In the genomic region with DNA sequence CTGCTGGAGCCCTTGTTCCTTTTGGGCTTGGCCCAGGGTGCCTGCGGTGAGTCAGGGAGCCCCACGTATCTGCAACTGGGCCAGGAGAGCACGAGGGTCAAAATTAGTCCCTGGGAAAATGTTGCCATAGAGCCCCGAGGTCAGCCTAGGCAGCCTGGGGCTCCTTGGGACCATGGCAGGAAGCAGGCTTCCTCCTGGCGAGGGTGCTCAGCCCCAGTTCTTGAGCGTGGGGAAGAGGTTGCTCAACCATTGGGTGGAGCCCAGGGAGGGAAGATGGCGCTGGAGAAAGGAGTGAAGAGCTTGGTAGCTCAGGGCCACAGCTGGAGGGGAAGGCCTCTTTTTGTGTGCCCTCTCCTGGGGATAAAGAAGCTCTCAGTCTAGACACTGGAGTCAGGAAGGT, we compare ENCODE assay signal across 12 mouse cellular contexts. TPM values are rescaled to one million over a fixed set of nuclear protein-coding genes. Genes with fewer than 3 reads are reported as not detected.
DNase-seq lines count a peak whose midpoint lies in the region; ATAC-seq and TF ChIP-seq lines count a peak whose summit lies in the region.
"Had no signal": no experiment of that assay in that cellular context is flagged by ENCODE, and none has a peak within 500 bp of the region (broad histone marks: within the 10 kb centered on the region; RNA-seq: fewer than 3 reads in every experiment).

No protein-coding gene starts in this region.

- intact Hi-C loops in gastrocnemius, adult 2 months (cut with DNase I), result no loop called here

- H3K4me1 ChIP-seq in embryonic facial prominence, embryonic 15.5 days, result peaks cover 10% of the 10 kb centered on the region
- peaks cover 5% of the 10 kb centered on the region for H3K4me1 ChIP-seq in limb, embryonic 14.5 days (ENCODE audit: control insufficient read depth, insufficient read depth, low read length)
- H3K4me1 ChIP-seq in midbrain, embryonic 11.5 days (ENCODE audit: control insufficient read depth, insufficient read depth, low read length), result 0 out of 2 replicates have a peak, but pooled peaks cover 4% of the 10 kb centered on the region

- no peak for ATAC-seq in embryonic facial prominence, embryonic 15.5 days (ENCODE audit: insufficient number of reproducible peaks, low FRiP score, low TSS enrichment, low read depth)
- no peak for ATAC-seq in limb, embryonic 14.5 days (ENCODE audit: low FRiP score, low read depth)
- ATAC-seq in megakaryocyte-erythroid progenitor cell, adult 5-6 weeks (replicated peaks; ENCODE audit: low FRiP score, low TSS enrichment, poor library complexity, severe bottlenecking), result no peak
- ATAC-seq in midbrain, embryonic 11.5 days (ENCODE audit: low FRiP score), result no peak

- no peak for TF ChIP-seq CTCF in gastrocnemius, adult 2 months (IDR thresholded peaks at IDR 0.05)

- no peaks in the 10 kb centered on the region for H3K9me3 ChIP-seq in embryonic facial prominence, embryonic 15.5 days (replicated peaks)
- no peaks in the 10 kb centered on the region for H3K9me3 ChIP-seq in limb, embryonic 14.5 days (ENCODE audit: control insufficient read depth, low read length)
- H3K9me3 ChIP-seq in midbrain, embryonic 11.5 days (ENCODE audit: control insufficient read depth, low read length), result no peaks in the 10 kb centered on the region
- H3K9me3 ChIP-seq: heart, embryonic 15.5 days had no signal

- no peak overlapping the region for H3K4me2 ChIP-seq in embryonic facial prominence, embryonic 15.5 days (replicated peaks)
- 0 out of 2 replicates have a peak overlapping the region, but pooled peaks have one; percentile 4 for H3K4me2 ChIP-seq in limb, embryonic 14.5 days (replicated peaks; ENCODE audit: low read depth, low read length, severe bottlenecking)
- H3K4me2 ChIP-seq in midbrain, embryonic 11.5 days, result no peak overlapping the region
- H3K4me2 ChIP-seq: heart, embryonic 15.5 days had no signal

- H3K27ac ChIP-seq in gastrocnemius, adult 2 months, result no peak overlapping the region
- no peak overlapping the region for H3K27ac ChIP-seq in embryonic facial prominence, embryonic 15.5 days (replicated peaks)
- no peak overlapping the region for H3K27ac ChIP-seq in limb, embryonic 14.5 days (replicated peaks; ENCODE audit: low read depth, low read length)
- H3K27ac ChIP-seq in midbrain, embryonic 11.5 days (ENCODE audit: low read depth, low read length), result no peak overlapping the region
- H3K27ac ChIP-seq: heart, embryonic 15.5 days had no signal

- no peak for TF ChIP-seq POLR2A in limb, embryonic 14.5 days (IDR thresholded peaks at IDR 0.05; ENCODE audit: borderline replicate concordance, extremely low read depth, insufficient read depth, insufficient read length)

- H3K9ac ChIP-seq in embryonic facial prominence, embryonic 15.5 days, result no peak overlapping the region
- no peak overlapping the region for H3K9ac ChIP-seq in limb, embryonic 14.5 days (ENCODE audit: low read depth, low read length, severe bottlenecking)
- no peak overlapping the region for H3K9ac ChIP-seq in midbrain, embryonic 11.5 days (ENCODE audit: low read length)
- H3K9ac ChIP-seq: heart, embryonic 15.5 days had no signal

- peaks cover 70% of the 10 kb centered on the region for H3K27me3 ChIP-seq in embryonic facial prominence, embryonic 15.5 days
- peaks cover 40% of the 10 kb centered on the region for H3K27me3 ChIP-seq in limb, embryonic 14.5 days (ENCODE audit: control insufficient read depth, insufficient read depth, low read length)
- H3K27me3 ChIP-seq in midbrain, embryonic 11.5 days (ENCODE audit: control insufficient read depth, insufficient read depth, low read length), result peaks cover 35% of the 10 kb centered on the region

- no peaks in the 10 kb centered on the region for H3K36me3 ChIP-seq in embryonic facial prominence, embryonic 15.5 days
- H3K36me3 ChIP-seq in limb, embryonic 14.5 days (ENCODE audit: control insufficient read depth, insufficient read depth, low read length), result no peaks in the 10 kb centered on the region
- H3K36me3 ChIP-seq in midbrain, embryonic 11.5 days (ENCODE audit: control insufficient read depth, insufficient read depth, low read length), result no peaks in the 10 kb centered on the region
- H3K36me3 ChIP-seq: heart, embryonic 15.5 days had no signal

- H3K4me3 ChIP-seq in gastrocnemius, adult 2 months, result peak overlapping the region; percentile 51
- 0 out of 2 replicates have a peak overlapping the region, but pooled peaks have one; percentile 7 for H3K4me3 ChIP-seq in embryonic facial prominence, embryonic 15.5 days (replicated peaks)
- no peak overlapping the region; the same call in 1 of the 2 replicates for H3K4me3 ChIP-seq in limb, embryonic 14.5 days (replicated peaks; ENCODE audit: low read length)
- no peak overlapping the region for H3K4me3 ChIP-seq in midbrain, embryonic 11.5 days (ENCODE audit: low read depth, low read length)
- H3K4me3 ChIP-seq: erythroblast, embryonic 14.5 days; heart, embryonic 15.5 days had no signal

- peak; percentile 30 for DNase-seq in gastrocnemius, adult 2 months
- DNase-seq in gastrocnemius, adult 8-10 months (ENCODE audit: low spot score in 2 of 2), result no peak
- peak; percentile 43 for DNase-seq in 416B (ENCODE audit: low read depth)
- no peak for DNase-seq in limb, embryonic 14.5 days (ENCODE audit: low spot score)
- no peak for DNase-seq in cerebellum, adult 11-12 months
- DNase-seq in midbrain, embryonic 11.5 days (ENCODE audit: low spot score, missing footprints), result no peak
- DNase-seq: cerebellum, adult 2 months; kidney, adult 11 months had no signal

- 56% methylated on average over 7 of the region's 7 CpGs for WGBS in embryonic facial prominence, embryonic 15.5 days
- 71% methylated on average over 7 of the region's 7 CpGs for WGBS in limb, embryonic 14.5 days
- WGBS in midbrain, embryonic 11.5 days, result 79% methylated on average over 7 of the region's 7 CpGs

RNA-seq across cellular contexts. Expression of gene Sox10, which starts 2.7 kb away (rescaled TPM):
- total RNA-seq in gastrocnemius, adult 2 months (2021), result under 1 TPM; 0.71 to 0.81 TPM
- under 1 TPM; 0.19 to 0.72 (median 0.64) TPM for total RNA-seq in gastrocnemius, adult 8-10 months (2022)
- 11.8 and 12.5 TPM in 2 replicates for polyA plus RNA-seq in embryonic facial prominence, embryonic 15.5 days (2015; fragmentation: Nextera tagmentation; extraction: Ambion mirVana)
- 20.3 and 26.9 TPM in 2 replicates for polyA plus RNA-seq in limb, embryonic 14.5 days (2012; rRNA removed)
- polyA plus RNA-seq in limb, embryonic 14.5 days (2014; fragmentation: Nextera tagmentation; extraction: Ambion mirVana), result 7.8 and 9.0 TPM in 2 replicates
- not detected in 2 replicates for total RNA-seq in megakaryocyte-erythroid progenitor cell, adult 5-6 weeks (2014; fragmentation: Nextera tagmentation)
- total RNA-seq in megakaryocyte-erythroid progenitor cell, adult 5-6 weeks (2017), result not detected in 2 replicates
- 0.64 and 0.95 TPM in 2 replicates for polyA plus RNA-seq in midbrain, embryonic 11.5 days (2014; fragmentation: Nextera tagmentation; extraction: Ambion mirVana)
- polyA plus RNA-seq: erythroblast, embryonic 14.5 days had no signal

RNA-seq across cellular contexts. Expression of gene 1700088E04Rik, which starts 21.2 kb away (rescaled TPM):
- 1 to 10 TPM; 1.1 to 1.2 TPM for total RNA-seq in gastrocnemius, adult 2 months (2021)
- total RNA-seq in gastrocnemius, adult 8-10 months (2022), result 1 to 10 TPM in 1 of 4 experiments, under 1 TPM in 3; 0.36 to 1.5 (median 0.80) TPM
- polyA plus RNA-seq in embryonic facial prominence, embryonic 15.5 days (2015; fragmentation: Nextera tagmentation; extraction: Ambion mirVana), result 17.2 and 25.2 TPM in 2 replicates
- polyA plus RNA-seq in limb, embryonic 14.5 days (2012; rRNA removed), result 3.8 and 4.7 TPM in 2 replicates
- 6.1 and 7.1 TPM in 2 replicates for polyA plus RNA-seq in limb, embryonic 14.5 days (2014; fragmentation: Nextera tagmentation; extraction: Ambion mirVana)
- not detected in 2 replicates for total RNA-seq in megakaryocyte-erythroid progenitor cell, adult 5-6 weeks (2014; fragmentation: Nextera tagmentation)
- total RNA-seq in megakaryocyte-erythroid progenitor cell, adult 5-6 weeks (2017), result not detected in 2 replicates
- 9.5 and 10.2 TPM in 2 replicates for polyA plus RNA-seq in midbrain, embryonic 11.5 days (2014; fragmentation: Nextera tagmentation; extraction: Ambion mirVana)
- polyA plus RNA-seq: erythroblast, embryonic 14.5 days had no signal

RNA-seq across cellular contexts. Expression of gene Polr2f, which starts 21.5 kb away (rescaled TPM):
- total RNA-seq in gastrocnemius, adult 2 months (2021), result 10 to 100 TPM; 61.0 to 87.7 TPM
- total RNA-seq in gastrocnemius, adult 8-10 months (2022), result 10 to 100 TPM; 57.8 to 75.3 (median 70.3) TPM
- 304 and 333 TPM in 2 replicates for polyA plus RNA-seq in embryonic facial prominence, embryonic 15.5 days (2015; fragmentation: Nextera tagmentation; extraction: Ambion mirVana)
- 116 and 192 TPM in 2 replicates for polyA plus RNA-seq in limb, embryonic 14.5 days (2012; rRNA removed)
- 326 and 334 TPM in 2 replicates for polyA plus RNA-seq in limb, embryonic 14.5 days (2014; fragmentation: Nextera tagmentation; extraction: Ambion mirVana)
- total RNA-seq in megakaryocyte-erythroid progenitor cell, adult 5-6 weeks (2014; fragmentation: Nextera tagmentation), result 177 and 201 TPM in 2 replicates
- total RNA-seq in megakaryocyte-erythroid progenitor cell, adult 5-6 weeks (2017), result 96.2 and 109 TPM in 2 replicates
- polyA plus RNA-seq in midbrain, embryonic 11.5 days (2014; fragmentation: Nextera tagmentation; extraction: Ambion mirVana), result 354 and 362 TPM in 2 replicates

RNA-seq across cellular contexts. Expression of gene Micall1, which starts 53.6 kb away (rescaled TPM):
- total RNA-seq in gastrocnemius, adult 2 months (2021), result 10 to 100 TPM; 11.2 to 14.5 TPM
- total RNA-seq in gastrocnemius, adult 8-10 months (2022), result 10 to 100 TPM in 3 of 4 experiments, 1 to 10 TPM in 1; 9.8 to 12.6 (median 11.2) TPM
- 16.8 and 17.3 TPM in 2 replicates for polyA plus RNA-seq in embryonic facial prominence, embryonic 15.5 days (2015; fragmentation: Nextera tagmentation; extraction: Ambion mirVana)
- polyA plus RNA-seq in limb, embryonic 14.5 days (2012; rRNA removed), result 31.0 and 35.4 TPM in 2 replicates
- 12.8 and 14.8 TPM in 2 replicates for polyA plus RNA-seq in limb, embryonic 14.5 days (2014; fragmentation: Nextera tagmentation; extraction: Ambion mirVana)
- total RNA-seq in megakaryocyte-erythroid progenitor cell, adult 5-6 weeks (2014; fragmentation: Nextera tagmentation), result 1.5 and 6.4 TPM in 2 replicates
- 0.57 and 2.5 TPM in 2 replicates for total RNA-seq in megakaryocyte-erythroid progenitor cell, adult 5-6 weeks (2017)
- 5.2 and 5.4 TPM in 2 replicates for polyA plus RNA-seq in midbrain, embryonic 11.5 days (2014; fragmentation: Nextera tagmentation; extraction: Ambion mirVana)

Comparison
In these comparisons a context has a peak if more than half of its experiments do, and no peak if none do; other contexts are left out.
1. DNase-seq: peak in gastrocnemius, adult 2 months (single experiment) and 416B (single experiment); none in gastrocnemius, adult 8-10 months (0 of 2), limb, embryonic 14.5 days (single experiment), cerebellum, adult 11-12 months (single experiment) and midbrain, embryonic 11.5 days (single experiment).
2. H3K4me3 ChIP-seq: peak in gastrocnemius, adult 2 months (single experiment) and embryonic facial prominence, embryonic 15.5 days (single experiment); none in limb, embryonic 14.5 days (single experiment) and midbrain, embryonic 11.5 days (single experiment).